Mouse (Mus musculus): ENCODE measurements at regions not wholly inside any gene's neighbourhood (a gene's known extent, or its start where the extent isn't known, plus 50 kb on each side); places are given as distances from the start of the nearest gene placed in this dataset.
"Not testable (repeated sequence)": the region's sequence is repeated elsewhere in the genome, so short reads cannot be mapped to it uniquely, and the experiment has no call there.

GRCm38 (mm10) chr6:18566934-18567333 lies 52.3 kb upstream of the Cttnbp2 start:
- not testable (repeated sequence) for H3K27ac ChIP-seq (ENCODE audit: low read depth, low read length); H3K4me3 ChIP-seq (ENCODE audit: low read length); ATAC-seq (ENCODE audit: low FRiP score, low TSS enrichment); H3K4me1 ChIP-seq (ENCODE audit: control insufficient read depth, insufficient read depth, low read length); H3K4me2 ChIP-seq (replicated peaks; ENCODE audit: low read depth, low read length); H3K9me3 ChIP-seq (ENCODE audit: control insufficient read depth, low read length); H3K27me3 ChIP-seq (ENCODE audit: control insufficient read depth, insufficient read depth, low read length); H3K36me3 ChIP-seq (ENCODE audit: control insufficient read depth, insufficient read depth, low read length); H3K9ac ChIP-seq (ENCODE audit: low read depth, low read length)
- 71% methylated on average over 2 of the region's 2 CpGs for WGBS

- Histone ChIP-seq H3K27ac (ENCODE audit: low read depth, low read length) (no peak overlapping the region), H3K9ac (ENCODE audit: low read depth, low read length) (no peak overlapping the region), H3K9me3 (ENCODE audit: control insufficient read depth, low read length) (no peaks in the 10 kb centered on the region), H3K4me3 (ENCODE audit: low read length) (no peak overlapping the region), H3K27me3 (ENCODE audit: control insufficient read depth, insufficient read depth, low read length) (no peaks in the 10 kb centered on the region), H3K36me3 (ENCODE audit: control insufficient read depth, insufficient read depth, low read length) (no peaks in the 10 kb centered on the region), H3K4me1 (ENCODE audit: control insufficient read depth, insufficient read depth, low read length) (no peaks in the 10 kb centered on the region), H3K4me2 (replicated peaks; ENCODE audit: low read depth, low read length) (no peak overlapping the region)
- 83% methylated on average over 2 of the region's 2 CpGs for WGBS
- ATAC-seq (ENCODE audit: low FRiP score, low TSS enrichment): no peak
Observed at GRCm38 (mm10) chr6:18569221-18569620, 54.6 kb upstream of the Cttnbp2 start.

GRCm38 (mm10) chr6:18578501-18578900 lies 63.9 kb upstream of the Cttnbp2 start:
- Histone ChIP-seq H3K4me2 (replicated peaks; ENCODE audit: low read depth, low read length) (no peak overlapping the region), H3K27me3 (ENCODE audit: control insufficient read depth, insufficient read depth, low read length) (no peaks in the 10 kb centered on the region), H3K9ac (ENCODE audit: low read depth, low read length) (no peak overlapping the region), H3K4me1 (ENCODE audit: control insufficient read depth, insufficient read depth, low read length) (no peaks in the 10 kb centered on the region), H3K27ac (ENCODE audit: low read depth, low read length) (no peak overlapping the region), H3K4me3 (ENCODE audit: low read length) (no peak overlapping the region), H3K36me3 (ENCODE audit: control insufficient read depth, insufficient read depth, low read length) (no peaks in the 10 kb centered on the region), H3K9me3 (ENCODE audit: control insufficient read depth, low read length) (no peaks in the 10 kb centered on the region)
- ATAC-seq (ENCODE audit: low FRiP score, low TSS enrichment): no peak

- H3K4me3 ChIP-seq (ENCODE audit: low read length): no peak overlapping the region
- H3K27ac ChIP-seq (ENCODE audit: low read depth, low read length): no peak overlapping the region
- H3K36me3 ChIP-seq (ENCODE audit: control insufficient read depth, insufficient read depth, low read length): no peaks in the 10 kb centered on the region
- H3K27me3 ChIP-seq (ENCODE audit: control insufficient read depth, insufficient read depth, low read length): no peaks in the 10 kb centered on the region
- H3K9ac ChIP-seq (ENCODE audit: low read depth, low read length): no peak overlapping the region
- H3K9me3 ChIP-seq (ENCODE audit: control insufficient read depth, low read length): no peaks in the 10 kb centered on the region
- H3K4me2 ChIP-seq (replicated peaks; ENCODE audit: low read depth, low read length): no peak overlapping the region
- ATAC-seq (ENCODE audit: low FRiP score, low TSS enrichment): no peak
- no peaks in the 10 kb centered on the region for H3K4me1 ChIP-seq (ENCODE audit: control insufficient read depth, insufficient read depth, low read length)
Observed at GRCm38 (mm10) chr6:18589436-18589835, 74.8 kb upstream of the Cttnbp2 start.

GRCm38 (mm10) chr6:18596680-18597079 lies 82.0 kb upstream of the Cttnbp2 start:
- Histone ChIP-seq H3K27me3 (ENCODE audit: control insufficient read depth, insufficient read depth, low read length) (no peaks in the 10 kb centered on the region), H3K4me1 (ENCODE audit: control insufficient read depth, insufficient read depth, low read length) (no peaks in the 10 kb centered on the region), H3K36me3 (ENCODE audit: control insufficient read depth, insufficient read depth, low read length) (no peaks in the 10 kb centered on the region), H3K27ac (ENCODE audit: low read depth, low read length) (no peak overlapping the region), H3K4me2 (replicated peaks; ENCODE audit: low read depth, low read length) (no peak overlapping the region), H3K4me3 (ENCODE audit: low read length) (no peak overlapping the region), H3K9me3 (ENCODE audit: control insufficient read depth, low read length) (no peaks in the 10 kb centered on the region), H3K9ac (ENCODE audit: low read depth, low read length) (no peak overlapping the region)
- WGBS: 84% methylated on average over 5 of the region's 5 CpGs
- no peak for ATAC-seq (ENCODE audit: low FRiP score, low TSS enrichment)

- no peak overlapping the region for H3K9ac ChIP-seq (ENCODE audit: low read depth, low read length)
- no peak overlapping the region for H3K4me2 ChIP-seq (replicated peaks; ENCODE audit: low read depth, low read length)
- ATAC-seq (ENCODE audit: low FRiP score, low TSS enrichment): no peak
- no peaks in the 10 kb centered on the region for H3K9me3 ChIP-seq (ENCODE audit: control insufficient read depth, low read length)
- no peak overlapping the region for H3K27ac ChIP-seq (ENCODE audit: low read depth, low read length)
- 65% methylated on average over 4 of the region's 4 CpGs for whole genome bisulfite sequencing
- H3K4me3 ChIP-seq (ENCODE audit: low read length): no peak overlapping the region
- no peaks in the 10 kb centered on the region for H3K4me1 ChIP-seq (ENCODE audit: control insufficient read depth, insufficient read depth, low read length)
- no peaks in the 10 kb centered on the region for H3K36me3 ChIP-seq (ENCODE audit: control insufficient read depth, insufficient read depth, low read length)
- H3K27me3 ChIP-seq (ENCODE audit: control insufficient read depth, insufficient read depth, low read length): no peaks in the 10 kb centered on the region
Observed at GRCm38 (mm10) chr6:18599626-18600025, 85.0 kb upstream of the Cttnbp2 start.

GRCm38 (mm10) chr6:18601926-18602325 lies 87.3 kb upstream of the Cttnbp2 start:
- H3K9ac ChIP-seq (ENCODE audit: low read depth, low read length): no peak overlapping the region
- H3K36me3 ChIP-seq (ENCODE audit: control insufficient read depth, insufficient read depth, low read length): no peaks in the 10 kb centered on the region
- no peaks in the 10 kb centered on the region for H3K27me3 ChIP-seq (ENCODE audit: control insufficient read depth, insufficient read depth, low read length)
- no peak overlapping the region; the same call in 1 of the 2 replicates for H3K4me2 ChIP-seq (replicated peaks; ENCODE audit: low read depth, low read length)
- H3K4me3 ChIP-seq (ENCODE audit: low read length): no peak overlapping the region
- H3K4me1 ChIP-seq (ENCODE audit: control insufficient read depth, insufficient read depth, low read length): no peaks in the 10 kb centered on the region
- 45% methylated on average over 7 of the region's 7 CpGs for WGBS
- no peak overlapping the region for H3K27ac ChIP-seq (ENCODE audit: low read depth, low read length)
- no peaks in the 10 kb centered on the region for H3K9me3 ChIP-seq (ENCODE audit: control insufficient read depth, low read length)
- peak; percentile 92 for ATAC-seq (ENCODE audit: low FRiP score, low TSS enrichment)

GRCm38 (mm10) chr6:18621372-18622262 lies 107.0 kb upstream of the Cttnbp2 start:
- ATAC-seq (ENCODE audit: low FRiP score, low TSS enrichment): no peak
- H3K4me2 ChIP-seq (replicated peaks; ENCODE audit: low read depth, low read length): no peak overlapping the region
- no peaks in the 10 kb centered on the region for H3K36me3 ChIP-seq (ENCODE audit: control insufficient read depth, insufficient read depth, low read length)
- 80% methylated on average over 6 of the region's 6 CpGs for WGBS
- no peak overlapping the region for H3K27ac ChIP-seq (ENCODE audit: low read depth, low read length)
- no peak overlapping the region for H3K4me3 ChIP-seq (ENCODE audit: low read length)
- H3K9me3 ChIP-seq (ENCODE audit: control insufficient read depth, low read length): no peaks in the 10 kb centered on the region
- no peaks in the 10 kb centered on the region for H3K27me3 ChIP-seq (ENCODE audit: control insufficient read depth, insufficient read depth, low read length)
- H3K9ac ChIP-seq (ENCODE audit: low read depth, low read length): no peak overlapping the region
- no peaks in the 10 kb centered on the region for H3K4me1 ChIP-seq (ENCODE audit: control insufficient read depth, insufficient read depth, low read length)

GRCm38 (mm10) chr6:18628591-18628990 lies 113.9 kb upstream of the Cttnbp2 start:
- WGBS: 83% methylated on average over 1 of the region's 1 CpGs
- H3K4me1 ChIP-seq (ENCODE audit: control insufficient read depth, insufficient read depth, low read length): no peaks in the 10 kb centered on the region
- no peak overlapping the region for H3K4me3 ChIP-seq (ENCODE audit: low read length)
- no peak for ATAC-seq (ENCODE audit: low FRiP score, low TSS enrichment)
- H3K9ac ChIP-seq (ENCODE audit: low read depth, low read length): no peak overlapping the region
- no peaks in the 10 kb centered on the region for H3K36me3 ChIP-seq (ENCODE audit: control insufficient read depth, insufficient read depth, low read length)
- H3K27ac ChIP-seq (ENCODE audit: low read depth, low read length): no peak overlapping the region
- no peaks in the 10 kb centered on the region for H3K27me3 ChIP-seq (ENCODE audit: control insufficient read depth, insufficient read depth, low read length)
- H3K9me3 ChIP-seq (ENCODE audit: control insufficient read depth, low read length): no peaks in the 10 kb centered on the region
- no peak overlapping the region for H3K4me2 ChIP-seq (replicated peaks; ENCODE audit: low read depth, low read length)
